Mouse (Mus musculus): ENCODE measurements around the gene Slc12a6.

GRCm38 (mm10) chr2:112393958-112394357 lies 128.3 kb downstream of the Slc12a6 start:
- no peak for TF ChIP-seq HCFC1 (IDR thresholded peaks at IDR 0.05; ENCODE audit: borderline replicate concordance, insufficient read depth, low read length)
- TF ChIP-seq ZNF384 (IDR thresholded peaks at IDR 0.05; ENCODE audit: low read depth, low read length): no peak
- no peak for TF ChIP-seq CHD2 (IDR thresholded peaks at IDR 0.05; ENCODE audit: low read depth, low read length)
- TF ChIP-seq ZC3H11A (IDR thresholded peaks at IDR 0.05; ENCODE audit: borderline replicate concordance, low read depth, low read length): no peak

Data from ES-E14 (cell line).